Mouse (Mus musculus) MEL (cell line): Measurements from ENCODE around the gene Morn1.

ENCODE experiments used
- BHLHE40 ChIP-seq: IDR thresholded peaks from 2 replicates; pipeline ENCODE4 v1.6.1; 2012; ENCODE audit warnings: low read depth, mild to moderate bottlenecking, inconsistent platforms, low read length, improper control_type of control experiment, borderline replicate concordance
- CHD2 ChIP-seq: IDR thresholded peaks from 2 replicates; pipeline ENCODE4 v1.6.1; 2011; ENCODE audit warnings: low read length, improper control_type of control experiment
- CTCF ChIP-seq, 3 experiments: IDR thresholded peaks in 2 of 3; conservative IDR thresholded peaks in 1 of 3; 2 replicates each; pipeline ENCODE4 v1.5.1; 2011 to 2012; ENCODE audit warnings: low read length in 3 of 3, low read depth in 2 of 3, mild to moderate bottlenecking in 2 of 3, improper control_type of control experiment in 1 of 3, inconsistent platforms in 1 of 3, mixed read lengths in 1 of 3, moderate library complexity in 1 of 3; ENCODE audit not compliant: control insufficient read depth in 1 of 3, insufficient read depth in 1 of 3, poor library complexity in 1 of 3, severe bottlenecking in 1 of 3
- EP300 ChIP-seq, 2 experiments: IDR thresholded peaks; 2 replicates each; pipeline ENCODE4 v1.6.1; 2011; ENCODE audit warnings: improper control_type of control experiment in 2 of 2, low read length in 2 of 2, low read depth in 1 of 2, mild to moderate bottlenecking in 1 of 2
- JUND ChIP-seq: IDR thresholded peaks from 2 replicates; pipeline ENCODE4 v1.6.1; 2011; ENCODE audit warnings: low read depth, mild to moderate bottlenecking, improper control_type of control experiment, low read length
- MAX ChIP-seq: IDR thresholded peaks from 2 replicates; pipeline ENCODE4 v1.6.1; 2011; ENCODE audit warnings: low read length, improper control_type of control experiment
- MXI1 ChIP-seq: IDR thresholded peaks from 2 replicates; pipeline ENCODE4 v1.6.1; 2011; ENCODE audit warnings: mild to moderate bottlenecking, low read depth, low read length, improper control_type of control experiment
- POLR2A ChIP-seq, 2 experiments: IDR thresholded peaks; 2 replicates each; pipeline ENCODE4 v1.6.1; 2011 to 2012; ENCODE audit warnings: low read length in 2 of 2, mild to moderate bottlenecking in 2 of 2, control low read depth in 1 of 2, improper control_type of control experiment in 1 of 2, low read depth in 1 of 2, moderate library complexity in 1 of 2; ENCODE audit not compliant: control insufficient read depth in 1 of 2, insufficient read depth in 1 of 2, poor library complexity in 1 of 2
- POLR2AphosphoS2 ChIP-seq: IDR thresholded peaks from 2 replicates; pipeline ENCODE4 v1.6.1; 2011; ENCODE audit warnings: low read length, improper control_type of control experiment
- POLR2AphosphoS5 ChIP-seq: IDR thresholded peaks from 2 replicates; pipeline ENCODE4 v1.6.1; 2012; ENCODE audit warnings: low read depth, borderline replicate concordance, mild to moderate bottlenecking, inconsistent platforms, low read length, moderate library complexity, mixed read lengths
- TAL1 ChIP-seq: IDR thresholded peaks from 2 replicates; pipeline ENCODE4 v1.6.1; 2012; ENCODE audit warnings: mild to moderate bottlenecking, inconsistent platforms, low read length, moderate library complexity, mixed read lengths
- USF1 ChIP-seq: IDR thresholded peaks from 2 replicates; pipeline ENCODE4 v1.6.1; 2014; ENCODE audit warnings: low read depth, mild to moderate bottlenecking, inconsistent platforms, low read length, improper control_type of control experiment, moderate library complexity

DNA sequence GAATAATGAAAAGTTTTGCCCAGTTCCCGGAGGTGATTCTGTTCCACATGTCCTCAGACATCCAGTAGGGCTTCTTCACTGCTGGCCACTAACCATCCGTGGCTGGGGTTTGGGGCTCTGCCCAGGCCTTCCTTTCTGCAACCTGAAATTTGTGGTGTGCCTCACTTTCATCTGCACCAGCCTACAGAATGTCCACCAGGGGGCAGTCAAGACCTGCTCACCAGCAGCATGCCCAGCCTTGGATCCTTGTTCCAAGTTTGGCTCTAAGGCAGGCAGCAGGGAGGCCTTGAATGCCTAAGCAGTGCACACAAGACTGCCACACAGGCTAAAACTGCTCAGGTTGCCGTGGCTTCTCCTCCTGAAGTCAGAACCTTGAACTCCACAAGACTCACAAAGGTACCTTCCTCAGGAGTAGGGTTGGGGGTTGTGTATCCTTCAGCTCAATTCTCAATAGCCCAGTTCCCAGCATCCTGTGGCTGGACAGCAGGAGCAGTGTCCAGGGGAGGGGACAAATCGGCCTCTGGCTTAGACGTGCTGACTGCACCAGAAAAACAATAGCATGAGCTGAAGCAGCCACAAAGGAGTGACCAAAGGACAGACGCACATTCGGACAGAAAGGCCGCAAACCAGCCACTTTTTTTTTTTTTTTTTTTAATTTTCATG lies 9.0 kb downstream of the Morn1 start:
- TF ChIP-seq POLR2AphosphoS2 (no peak), MXI1 (peak; percentile 22; the same call in 1 of the 2 replicates), MAX (no peak), CHD2 (no peak), CTCF (IDR thresholded peaks at IDR 0.05 in 2 of 3, conservative IDR thresholded peaks at IDR 0.05 in 1 of 3; ENCODE audit: control insufficient read depth in 1 of 3, insufficient read depth in 1 of 3, low read depth in 2 of 3, low read length in 3 of 3, poor library complexity in 1 of 3, severe bottlenecking in 1 of 3) (peak; percentile 85 to 100 (median 96); a peak in 5 of 6 replicates), JUND (no peak; the same call in 1 of the 2 replicates), BHLHE40 (0 out of 2 replicates have a peak, but pooled peaks have one; percentile 16), TAL1 (no peak), EP300 (IDR thresholded peaks at IDR 0.05; ENCODE audit: low read depth in 1 of 2, low read length in 2 of 2) (no peak), POLR2AphosphoS5 (no peak), USF1 (no peak), POLR2A (IDR thresholded peaks at IDR 0.05; ENCODE audit: control insufficient read depth in 1 of 2, insufficient read depth in 1 of 2, low read depth in 1 of 2, low read length in 2 of 2, poor library complexity in 1 of 2) (no peak)
